Mouse (Mus musculus): Measurements from ENCODE around the gene Nr1h2. TPM values are rescaled to one million over a fixed set of nuclear protein-coding genes. Genes with fewer than 3 reads are reported as not detected.

Gene Nr1h2
- total and polyA plus RNA-seq, 3 experiments: 13.9 to 50.0 (median 43.8) TPM

GRCm38 (mm10) chr7:44531207-44531606 is 22.5 kb downstream of the Nr1h2 start (continued):
- TF ChIP-seq UBTF (IDR thresholded peaks at IDR 0.05; ENCODE audit: low read depth, low read length) (no peak), NELFE (IDR thresholded peaks at IDR 0.05; ENCODE audit: low read depth, low read length) (peak; percentile 58), ZNF384 (IDR thresholded peaks at IDR 0.05; ENCODE audit: low read depth, low read length) (no peak), POLR2A (IDR thresholded peaks at IDR 0.05; ENCODE audit: low read depth, low read length) (peak; percentile 55; the same call in 1 of the 2 replicates)

GRCm38 (mm10) chr7:44530507-44530906 is 23.2 kb downstream of the Nr1h2 start:
- Histone ChIP-seq H3K9ac (ENCODE audit: insufficient read depth, low read depth) (peak overlapping the region; percentile 39), H3K79me2 (replicated peaks; ENCODE audit: control insufficient read depth, extremely low read depth, insufficient read depth, poor library complexity, severe bottlenecking) (peaks cover 10% of the 10 kb centered on the region), H3K27ac (ENCODE audit: insufficient read depth, low read depth) (peak overlapping the region; percentile 98), H3K27me3 (replicated peaks) (no peaks in the 10 kb centered on the region), H3K4me3 (replicated peaks in 1 of 3; ENCODE audit: low read depth in 2 of 3, low read length in 2 of 3, poor library complexity in 1 of 3) (peak overlapping the region; percentile 65 to 77 (median 72)), H3K4me2 (ENCODE audit: insufficient read depth, low read depth, poor library complexity, severe bottlenecking) (peak overlapping the region; percentile 59), H3K9me3 (replicated peaks; ENCODE audit: low read length) (no peaks in the 10 kb centered on the region), H3K36me3 (replicated peaks in 1 of 2; ENCODE audit: control insufficient read depth in 1 of 2, insufficient read depth in 1 of 2, low read length in 1 of 2) (peaks cover 23 to 62% of the 10 kb centered on the region in 2 experiments), H3K4me1 (ENCODE audit: control insufficient read depth in 1 of 2, insufficient read depth in 2 of 2) (peaks cover 45 to 57% of the 10 kb centered on the region in 2 experiments)
- dilution Hi-C loops (cut with MboI; ENCODE audit: extremely low pct_ligation_motif_present, extremely low pct_unique_long_range_greater_than_20kb, low sequenced_read_pairs): no loop called here
- no peak for DNase-seq (ENCODE audit: extremely low read depth)
- in situ Hi-C loops (cut with MboI; ENCODE audit: low pct_ligation_motif_present, low pct_unique_long_range_greater_than_20kb, low sequenced_read_pairs): no loop called here
- TF ChIP-seq JUND (conservative IDR thresholded peaks at IDR 0.05; ENCODE audit: low read depth, low read length) (no peak), MXI1 (IDR thresholded peaks at IDR 0.05; ENCODE audit: low read depth, low read length) (0 out of 2 replicates have a peak, but pooled peaks have one; percentile 13), IRF4 (IDR thresholded peaks at IDR 0.05; ENCODE audit: low read depth, low read length) (no peak), POLR2A (IDR thresholded peaks at IDR 0.05; ENCODE audit: low read depth, low read length) (no peak), MYC (IDR thresholded peaks at IDR 0.05; ENCODE audit: low read depth, low read length) (0 out of 2 replicates have a peak, but pooled peaks have one; percentile 7), CHD1 (IDR thresholded peaks at IDR 0.05; ENCODE audit: low read depth, low read length) (peak; percentile 92), TCF12 (IDR thresholded peaks at IDR 0.05; ENCODE audit: low read depth, low read length) (no peak), UBTF (IDR thresholded peaks at IDR 0.05; ENCODE audit: low read depth, low read length) (no peak), BHLHE40 (IDR thresholded peaks at IDR 0.05; ENCODE audit: low read depth, low read length) (0 out of 2 replicates have a peak, but pooled peaks have one; percentile 28), NELFE (IDR thresholded peaks at IDR 0.05; ENCODE audit: low read depth, low read length) (no peak), ZMIZ1 (IDR thresholded peaks at IDR 0.05; ENCODE audit: low read depth, low read length) (peak; percentile 23; the same call in 1 of the 2 replicates), MAX (IDR thresholded peaks at IDR 0.05; ENCODE audit: low read length) (no peak), SMC3 (IDR thresholded peaks at IDR 0.05; ENCODE audit: low read depth, low read length) (no peak), ETS1 (conservative IDR thresholded peaks at IDR 0.05; ENCODE audit: low read depth, low read length) (no peak), ZNF384 (IDR thresholded peaks at IDR 0.05; ENCODE audit: low read depth, low read length) (no peak), E2F4 (IDR thresholded peaks at IDR 0.05; ENCODE audit: insufficient replicate concordance, low read depth, low read length) (no peak), PAX5 (IDR thresholded peaks at IDR 0.05; ENCODE audit: low read length) (no peak), POLR2AphosphoS2 (IDR thresholded peaks at IDR 0.05; ENCODE audit: low read depth, low read length) (0 out of 2 replicates have a peak, but pooled peaks have one; percentile 50), RCOR1 (conservative IDR thresholded peaks at IDR 0.05; ENCODE audit: low read depth, low read length) (no peak), JUN (IDR thresholded peaks at IDR 0.05; ENCODE audit: insufficient read depth, low read depth, low read length) (no peak), USF2 (conservative IDR thresholded peaks at IDR 0.05; ENCODE audit: low read depth, low read length) (no peak), MEF2A (IDR thresholded peaks at IDR 0.05; ENCODE audit: borderline replicate concordance, low read depth, low read length) (no peak), MAFK (IDR thresholded peaks at IDR 0.05; ENCODE audit: insufficient replicate concordance, low read length) (no peak), CHD2 (IDR thresholded peaks at IDR 0.05; ENCODE audit: low read length) (0 out of 2 replicates have a peak, but pooled peaks have one; percentile 18), MAZ (IDR thresholded peaks at IDR 0.05; ENCODE audit: low read depth, low read length) (no peak), HCFC1 (IDR thresholded peaks at IDR 0.05; ENCODE audit: low read depth, low read length) (no peak), EP300 (IDR thresholded peaks at IDR 0.05; ENCODE audit: low read length) (0 out of 2 replicates have a peak, but pooled peaks have one; percentile 34), USF1 (IDR thresholded peaks at IDR 0.05; ENCODE audit: low read depth, low read length) (no peak), CTCF (conservative IDR thresholded peaks at IDR 0.05 in 1 of 2, IDR thresholded peaks at IDR 0.05 in 1 of 2; ENCODE audit: low read depth in 2 of 2, low read length in 2 of 2) (no peak), RAD21 (IDR thresholded peaks at IDR 0.05; ENCODE audit: low read depth, low read length) (no peak), SIN3A (IDR thresholded peaks at IDR 0.05; ENCODE audit: low read length) (0 out of 2 replicates have a peak, but pooled peaks have one; percentile 6), ZC3H11A (IDR thresholded peaks at IDR 0.05; ENCODE audit: low read depth, low read length) (no peak), KAT2A (IDR thresholded peaks at IDR 0.05; ENCODE audit: insufficient replicate concordance, low read length) (no peak), ZKSCAN1 (IDR thresholded peaks at IDR 0.05; ENCODE audit: borderline replicate concordance, low read depth, low read length) (no peak), ELF1 (IDR thresholded peaks at IDR 0.05; ENCODE audit: low read depth, low read length) (no peak), TBP (conservative IDR thresholded peaks at IDR 0.05; ENCODE audit: low read depth, low read length) (no peak), NRF1 (IDR thresholded peaks at IDR 0.05; ENCODE audit: low read depth, low read length) (no peak)

All from CH12.LX (cell line).